Mouse (Mus musculus): ENCODE results near the gene Rbm25.
A peak's percentile ranks its signal among the peaks of the same experiment; 100 is the strongest.

The Rbm25 gene

DNA sequence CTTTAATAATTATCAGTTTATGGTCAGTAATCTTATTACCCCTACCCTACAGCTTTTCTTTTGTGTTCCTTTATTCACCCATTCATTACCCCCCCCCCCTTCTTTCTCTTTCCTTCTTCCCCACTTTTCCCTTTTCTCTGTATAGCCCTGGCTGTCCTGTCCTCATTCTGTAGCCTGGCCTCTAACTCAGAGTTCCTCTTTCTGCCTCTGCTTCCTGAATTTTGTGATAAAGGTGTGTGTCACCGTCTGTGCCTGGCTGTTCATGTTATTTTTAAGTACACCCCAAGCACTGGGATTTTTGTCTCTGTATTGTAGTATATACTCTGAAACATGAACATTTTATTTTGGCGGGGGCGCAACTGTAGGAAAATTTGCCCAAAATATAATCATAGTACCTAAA, 19.3 kb downstream of the Rbm25 start:
- DNase-seq (ENCODE audit: low read depth, low spot score): no peak

DNA sequence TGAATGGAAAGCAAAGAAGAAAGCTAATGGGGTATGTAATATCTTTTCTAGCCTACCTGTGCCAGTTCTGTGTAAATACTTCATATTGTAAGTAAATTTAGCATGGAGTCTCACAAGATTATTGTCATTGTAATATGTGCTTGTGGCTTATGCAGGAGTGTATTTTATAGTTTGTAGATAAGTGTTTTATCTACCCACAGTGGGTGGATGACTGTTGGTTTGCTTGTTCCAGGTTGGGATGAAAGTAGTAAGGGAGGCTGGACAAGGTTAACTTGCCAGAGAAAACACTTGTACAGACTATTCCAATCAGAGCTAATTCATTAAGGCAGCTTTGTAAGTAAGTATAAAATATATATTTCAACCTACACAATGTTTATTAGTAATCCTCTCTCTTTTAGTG, 20.4 kb downstream of the Rbm25 start:
- DNase-seq (ENCODE audit: low read depth, low spot score): no peak

GRCm38 (mm10) chr12:83685466-83685865, 54.4 kb downstream of the Rbm25 start:
- no peak for DNase-seq (ENCODE audit: low read depth, low spot score)

GRCm38 (mm10) chr12:83686575-83687350, 55.7 kb downstream of the Rbm25 start:
- DNase-seq (ENCODE audit: low read depth, low spot score): no peak

GRCm38 (mm10) chr12:83687934-83688315, 56.9 kb downstream of the Rbm25 start, which contains the start of gene Psen1:
Psen1 (plus strand) TSS chr12:83688152.
- DNase-seq (ENCODE audit: low read depth, low spot score): peak; percentile 94

- DNase-seq (ENCODE audit: low read depth, low spot score): peak; percentile 70
These were observed 57.5 kb downstream of the Rbm25 start for GRCm38 (mm10) chr12:83688316-83689086.

- DNase-seq (ENCODE audit: low read depth, low spot score): no peak
These were observed 58.0 kb downstream of the Rbm25 start for GRCm38 (mm10) chr12:83689087-83689432.

- no peak for DNase-seq (ENCODE audit: low read depth, low spot score)
These were observed 63.0 kb downstream of the Rbm25 start for GRCm38 (mm10) chr12:83694011-83694410.

GRCm38 (mm10) chr12:83694669-83695068, 63.6 kb downstream of the Rbm25 start:
- DNase-seq (ENCODE audit: low read depth, low spot score): no peak

- DNase-seq (ENCODE audit: low read depth, low spot score): no peak
These were observed 67.6 kb downstream of the Rbm25 start for GRCm38 (mm10) chr12:83698637-83699036.

GRCm38 (mm10) chr12:83701608-83702007, 70.6 kb downstream of the Rbm25 start:
- DNase-seq (ENCODE audit: low read depth, low spot score): peak; percentile 32

- no peak for DNase-seq (ENCODE audit: low read depth, low spot score)
These were observed 71.8 kb downstream of the Rbm25 start for GRCm38 (mm10) chr12:83702796-83703195.

DNA sequence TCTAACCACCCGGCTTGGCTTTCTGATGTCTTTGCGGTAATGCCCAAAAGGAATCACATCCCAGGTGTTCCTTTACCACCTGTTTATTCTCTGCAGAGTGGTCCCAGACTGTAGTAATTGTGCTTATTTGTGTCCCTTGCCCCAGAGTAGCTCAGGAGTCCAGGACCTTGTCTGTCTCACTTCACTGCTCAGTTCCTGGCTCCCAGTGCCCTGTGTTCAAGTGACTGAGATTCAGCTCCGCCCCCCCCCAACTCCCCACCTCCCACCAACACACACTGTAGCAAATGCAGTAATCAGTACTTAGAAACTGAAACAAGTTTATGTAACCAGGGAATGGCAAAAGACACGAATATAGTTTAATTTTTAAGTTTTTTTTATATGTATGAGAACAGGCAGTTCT, 75.9 kb downstream of the Rbm25 start:
- DNase-seq (ENCODE audit: low read depth, low spot score): no peak

- DNase-seq (ENCODE audit: low read depth, low spot score): no peak
These were observed 77.4 kb downstream of the Rbm25 start for GRCm38 (mm10) chr12:83708160-83709092.

GRCm38 (mm10) chr12:83709934-83710333, 78.9 kb downstream of the Rbm25 start:
- DNase-seq (ENCODE audit: low read depth, low spot score): no peak

- DNase-seq (ENCODE audit: low read depth, low spot score): peak; percentile 52
These were observed 82.7 kb downstream of the Rbm25 start for GRCm38 (mm10) chr12:83713749-83714148.

GRCm38 (mm10) chr12:83716416-83717184, 85.6 kb downstream of the Rbm25 start:
- DNase-seq (ENCODE audit: low read depth, low spot score): no peak

GRCm38 (mm10) chr12:83719431-83719830, 88.4 kb downstream of the Rbm25 start:
- DNase-seq (ENCODE audit: low read depth, low spot score): peak; percentile 57

GRCm38 (mm10) chr12:83721281-83721680, 90.2 kb downstream of the Rbm25 start:
- DNase-seq (ENCODE audit: low read depth, low spot score): peak; percentile 21

- DNase-seq (ENCODE audit: low read depth, low spot score): no peak
These were observed 92.0 kb downstream of the Rbm25 start for GRCm38 (mm10) chr12:83723037-83723436.

All from R1 (cell line).